Mouse (Mus musculus): Measurements from ENCODE around the gene Robo1.

Gene Robo1

DNA sequence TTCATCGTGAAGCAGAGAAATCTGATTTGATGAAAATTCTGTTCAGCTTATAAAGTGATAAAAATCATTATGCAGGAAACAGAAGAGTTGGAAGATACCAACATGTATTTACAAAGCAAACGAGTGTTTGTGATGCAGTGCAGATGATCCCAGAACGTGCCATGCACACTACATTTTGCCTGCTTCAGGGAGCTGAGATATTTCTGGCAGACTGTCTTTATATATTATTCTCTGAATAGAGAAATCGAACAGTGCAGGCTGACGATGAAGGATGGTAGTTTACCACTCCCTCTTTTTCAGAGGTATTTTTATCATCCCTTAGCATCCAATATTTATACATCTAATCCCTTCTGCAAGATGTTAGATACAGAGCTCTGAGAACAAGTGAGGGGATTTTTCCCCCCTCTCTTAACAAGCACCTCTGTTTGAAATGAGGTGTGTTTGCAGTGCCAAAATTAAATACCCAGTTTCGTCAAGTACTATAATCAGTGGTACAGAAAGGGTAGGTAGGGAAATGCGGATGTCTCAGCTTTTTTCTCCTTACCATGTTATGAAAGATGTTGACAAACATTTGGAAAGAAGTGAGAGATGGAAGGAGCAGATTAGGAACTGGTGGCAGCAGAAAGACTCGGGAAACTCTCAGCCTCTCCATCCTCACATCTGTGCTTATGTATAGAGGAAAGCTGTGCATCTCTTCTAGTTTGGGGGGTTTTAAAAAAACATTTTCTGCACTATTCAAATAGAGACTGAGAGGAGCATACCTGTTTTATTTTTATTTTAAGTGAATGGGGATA is at the start of gene Robo1:
TSS of gene Robo1 (plus strand) at position 770 of the 794 bp plus-strand sequence.
- no peak for DNase-seq (ENCODE audit: low spot score in 2 of 2)

GRCm38 (mm10) chr16:72267839-72268238 is 40.3 kb upstream of the Robo1 start:
- no peak for DNase-seq (ENCODE audit: low spot score in 2 of 2)

DNA sequence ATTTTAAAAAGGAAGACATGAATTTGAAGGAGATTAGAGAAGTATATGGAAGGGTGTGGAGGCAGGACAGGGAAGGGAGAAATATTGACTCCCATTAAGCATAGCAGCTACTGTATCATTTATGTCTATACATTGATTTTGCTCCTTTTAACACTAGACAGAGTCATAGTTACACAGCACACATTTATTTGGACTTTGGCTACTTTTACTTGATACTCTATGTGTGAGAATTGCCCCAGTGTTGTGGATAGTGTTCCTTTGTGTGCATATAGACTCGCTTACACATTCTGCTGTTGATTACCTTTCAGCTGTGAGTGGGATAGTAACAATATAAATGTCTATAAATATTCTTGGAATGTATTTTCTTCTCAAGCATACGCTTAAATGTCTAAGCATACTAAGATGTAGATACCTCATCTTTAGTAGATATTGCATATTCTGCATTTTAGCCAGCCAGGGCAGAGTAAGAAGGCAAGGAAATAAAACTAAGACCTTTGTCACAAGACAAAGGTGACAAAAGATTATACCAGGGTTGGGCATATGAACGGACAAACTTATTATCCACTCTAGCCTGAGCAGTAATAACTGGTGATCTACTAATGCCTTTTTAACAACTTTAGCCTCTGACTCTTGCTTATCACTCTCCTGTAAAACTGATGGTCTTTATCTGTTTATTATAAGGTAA is 31.6 kb upstream of the Robo1 start:
- no peak for DNase-seq (ENCODE audit: low spot score in 2 of 2)

GRCm38 (mm10) chr16:72308331-72308668 is 194 bp downstream of the Robo1 start:
- DNase-seq (ENCODE audit: low spot score in 2 of 2) = no peak

DNA sequence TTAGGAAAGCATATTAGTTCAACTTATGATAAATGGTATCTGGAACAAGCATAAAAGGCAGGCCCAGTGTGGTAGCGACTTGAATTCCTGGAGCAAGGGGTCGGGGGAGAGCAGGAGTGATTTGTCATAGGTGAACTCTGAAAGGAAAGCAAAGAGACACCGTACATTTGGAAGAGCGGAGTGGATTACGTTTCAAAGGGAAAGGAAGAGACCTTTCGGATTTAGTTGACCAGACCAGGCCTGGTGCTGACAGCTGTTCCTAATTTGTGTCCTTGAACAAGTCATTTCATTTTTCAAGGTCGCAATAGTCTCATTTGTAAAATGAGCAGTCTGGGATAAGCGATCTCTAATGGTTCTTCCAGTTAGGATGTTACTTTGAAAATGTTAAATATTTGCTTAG is 19.2 kb downstream of the Robo1 start:
- no peak for DNase-seq (ENCODE audit: low spot score in 2 of 2)

DNA sequence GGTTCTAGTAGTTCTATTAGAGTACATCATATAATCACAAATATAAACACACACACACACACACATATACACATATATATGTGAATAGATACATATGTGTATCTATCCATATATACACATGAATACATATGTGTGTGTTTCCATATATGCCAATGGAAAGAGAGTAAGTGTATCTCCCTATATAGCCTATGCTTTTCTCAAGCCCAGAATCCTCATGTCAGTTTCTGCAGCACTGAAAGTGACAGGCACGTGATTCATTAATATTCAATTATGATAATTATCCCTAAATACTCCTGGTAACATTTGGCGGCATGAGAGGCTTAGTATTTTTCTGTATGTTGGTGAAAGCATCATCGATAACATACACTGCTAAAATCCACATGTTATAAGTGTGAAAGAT is 20.5 kb downstream of the Robo1 start:
- no peak for DNase-seq (ENCODE audit: low spot score in 2 of 2)

DNA sequence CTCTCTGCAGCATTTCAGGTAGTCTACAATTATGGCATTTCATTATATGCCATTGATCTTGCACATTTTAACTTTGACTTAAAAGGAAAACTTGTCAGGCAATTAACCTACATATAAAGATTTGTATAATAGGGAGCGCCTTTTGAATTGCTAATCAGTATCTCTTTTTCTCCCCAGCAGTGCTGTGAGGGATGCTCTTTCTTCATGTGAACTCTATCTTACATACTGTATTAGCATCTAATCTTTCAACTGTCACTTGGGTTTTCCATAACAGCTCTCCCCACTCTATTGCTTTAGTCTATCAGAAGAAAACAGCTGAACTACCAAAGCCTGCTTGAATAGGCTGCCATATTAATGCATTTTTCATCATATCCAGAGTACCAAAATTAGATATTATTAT is 29.7 kb downstream of the Robo1 start:
- DNase-seq (ENCODE audit: low spot score in 2 of 2) = no peak

DNA sequence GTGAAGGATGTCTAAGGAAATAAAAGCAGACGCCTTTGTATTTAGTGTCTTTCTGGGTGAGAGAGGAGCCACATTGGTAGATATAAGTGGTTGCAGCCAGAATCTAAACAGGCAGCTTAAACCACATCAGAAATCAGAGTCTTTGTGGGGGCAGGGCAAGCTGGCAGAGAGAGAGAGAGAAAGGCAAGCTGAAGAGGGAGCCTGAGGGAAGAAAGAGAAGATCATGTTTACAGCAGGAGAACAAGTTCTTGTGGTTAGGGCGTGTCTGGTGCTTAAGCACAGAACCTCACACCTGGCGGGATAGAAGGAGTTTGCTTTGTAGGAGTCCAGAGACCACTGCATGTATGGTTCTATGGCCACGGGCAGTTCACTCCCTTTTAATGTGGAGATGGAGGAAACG is 42.3 kb downstream of the Robo1 start:
- no peak for DNase-seq (ENCODE audit: low spot score in 2 of 2)

GRCm38 (mm10) chr16:72356515-72357357 is 48.6 kb downstream of the Robo1 start:
- DNase-seq (ENCODE audit: low spot score in 2 of 2) = no peak

DNA sequence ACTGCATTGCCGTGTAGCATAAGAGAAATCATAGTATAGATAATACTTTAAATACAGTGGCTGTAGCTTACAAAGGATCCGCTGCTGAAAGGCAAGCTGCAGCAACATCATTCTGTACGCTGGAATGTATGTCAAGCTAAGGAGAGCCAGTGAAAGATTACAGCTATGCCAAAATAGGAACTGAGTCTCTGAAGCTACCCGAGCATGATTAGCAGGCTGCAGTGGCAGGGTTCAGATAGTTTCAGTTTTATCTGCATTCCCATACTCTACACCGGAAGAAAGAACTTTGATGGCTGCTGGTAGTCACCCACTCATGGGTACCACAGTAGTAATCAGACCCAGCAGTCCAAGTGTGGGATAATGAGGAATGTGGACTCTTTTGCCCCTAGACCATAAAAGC is 68.8 kb downstream of the Robo1 start:
- DNase-seq (ENCODE audit: low spot score in 2 of 2) = no peak

DNA sequence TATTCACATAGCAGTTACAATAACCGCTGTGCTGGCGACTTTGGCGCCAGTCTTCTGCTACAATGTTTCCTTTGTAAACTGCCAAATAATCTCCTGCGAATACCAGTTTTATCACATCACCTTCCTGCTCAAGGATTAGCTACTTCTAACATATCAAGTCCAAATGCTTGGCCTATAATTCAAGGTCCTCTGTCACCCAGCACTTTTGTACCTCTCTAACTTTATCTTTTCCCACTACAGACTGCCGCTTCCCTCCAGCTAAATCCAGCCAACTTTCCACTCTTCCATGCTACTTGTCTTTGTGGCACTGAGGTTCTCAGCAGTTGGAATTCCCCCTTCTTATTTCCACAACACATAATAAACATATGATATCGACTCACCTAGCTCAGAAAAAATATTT is 73.7 kb downstream of the Robo1 start:
- DNase-seq (ENCODE audit: low spot score in 2 of 2) = no peak

DNA sequence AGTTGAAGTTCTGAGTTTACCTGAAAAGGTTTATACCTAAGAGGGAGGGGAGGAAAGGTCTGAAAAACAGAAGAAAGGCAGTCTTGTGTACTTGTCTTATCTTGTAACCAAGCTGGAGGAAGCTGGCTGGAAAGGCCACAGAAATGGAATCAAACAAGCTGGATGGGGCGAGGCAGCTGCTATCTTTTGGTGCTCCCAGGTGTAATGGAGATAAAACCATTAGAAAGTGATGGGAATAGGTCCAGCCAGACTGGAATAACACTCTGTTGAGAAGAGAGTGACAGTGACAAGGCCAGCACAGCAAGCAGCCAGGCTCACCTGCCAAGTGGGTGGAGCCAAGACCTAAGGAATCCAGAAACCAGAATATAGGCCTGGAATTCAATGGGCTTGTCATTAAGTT is 75.5 kb downstream of the Robo1 start:
- no peak for DNase-seq (ENCODE audit: low spot score in 2 of 2)

DNA sequence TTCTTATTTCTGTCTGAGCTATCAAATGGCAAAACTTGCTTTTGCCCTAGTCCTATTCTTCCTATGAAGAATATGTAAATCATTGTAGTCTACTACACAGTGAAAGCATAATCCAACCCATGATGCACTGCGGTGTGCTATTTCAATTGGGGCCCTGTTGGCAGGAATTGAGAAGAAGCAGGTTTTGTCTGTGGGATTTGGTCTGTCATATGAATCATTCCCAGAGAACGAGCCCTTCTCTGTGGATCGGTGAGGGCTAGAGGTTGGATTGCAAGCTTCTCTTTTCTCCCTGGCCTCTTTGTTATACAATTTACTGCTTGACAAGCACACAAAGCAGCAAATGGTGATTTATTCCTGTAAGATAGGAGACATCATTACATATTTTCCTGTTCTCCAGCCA is 85.4 kb downstream of the Robo1 start:
- DNase-seq (ENCODE audit: low spot score in 2 of 2) = no peak

GRCm38 (mm10) chr16:72398811-72399210 is 90.7 kb downstream of the Robo1 start:
- DNase-seq (ENCODE audit: low spot score in 2 of 2) = no peak

DNA sequence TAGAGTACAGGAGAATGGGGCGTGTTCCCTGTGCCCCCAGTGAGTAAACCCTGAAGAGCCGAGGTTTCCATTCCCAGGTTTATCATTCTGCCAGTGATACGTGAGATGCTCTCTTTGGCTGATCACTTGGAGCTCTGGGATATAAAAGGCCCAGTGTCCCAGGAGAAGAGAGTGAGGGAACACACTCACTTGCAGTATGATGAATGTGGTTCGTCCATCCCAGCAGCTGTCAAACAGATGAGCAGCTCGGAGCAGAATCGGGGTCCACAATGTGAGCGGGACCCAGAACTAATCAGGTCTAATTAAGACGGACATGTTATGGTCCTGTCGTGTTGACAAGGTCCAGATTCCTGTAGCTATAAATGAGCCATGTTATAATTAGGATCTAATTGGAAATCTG is 94.3 kb downstream of the Robo1 start:
- DNase-seq (ENCODE audit: low spot score in 2 of 2) = no peak

DNA sequence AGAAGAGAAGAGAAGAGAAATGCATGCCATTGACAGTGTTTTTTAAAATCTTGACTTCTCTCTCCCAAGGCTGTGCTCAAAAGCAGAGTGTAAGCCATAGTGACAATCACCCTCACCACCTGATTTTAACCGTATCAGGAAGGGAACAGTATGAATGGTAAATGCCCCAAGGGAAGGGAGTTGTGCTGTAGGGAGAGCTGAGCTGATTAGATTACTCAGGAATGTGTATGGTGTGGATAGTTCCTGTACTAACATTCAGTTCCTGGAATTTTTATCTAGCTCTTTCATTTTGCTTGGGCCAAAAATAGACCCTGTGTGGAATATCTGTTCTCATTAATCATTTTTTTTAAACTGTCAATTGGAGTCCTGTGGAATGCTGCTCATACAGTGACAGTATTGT is 101.7 kb downstream of the Robo1 start:
- DNase-seq (ENCODE audit: low spot score in 2 of 2) = no peak

GRCm38 (mm10) chr16:72411669-72412270 is 103.7 kb downstream of the Robo1 start:
- no peak for DNase-seq (ENCODE audit: low spot score in 2 of 2)

- DNase-seq (ENCODE audit: low spot score in 2 of 2) = no peak
These were observed 104.8 kb downstream of the Robo1 start for GRCm38 (mm10) chr16:72412879-72413278.

GRCm38 (mm10) chr16:72419328-72420066 is 111.4 kb downstream of the Robo1 start:
- DNase-seq (ENCODE audit: low spot score in 2 of 2) = no peak

DNA sequence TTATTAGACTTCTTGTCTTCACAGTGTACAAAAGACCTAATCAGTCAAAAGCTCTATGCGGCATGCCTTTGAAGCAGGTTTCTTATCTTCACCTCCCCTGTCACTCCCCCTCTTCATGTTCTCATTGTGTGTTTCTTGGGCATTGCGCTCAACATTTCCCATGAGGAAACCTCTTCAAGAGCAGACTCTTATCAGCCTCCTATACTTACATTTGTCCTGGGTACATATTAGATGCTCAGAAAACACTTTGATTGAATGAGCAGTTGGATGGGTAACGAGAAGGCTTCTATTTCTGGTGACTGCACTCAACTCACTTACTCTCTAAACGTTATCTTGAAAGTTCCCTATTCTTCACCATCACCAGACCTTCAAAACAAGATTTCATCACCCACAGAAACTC is 114.3 kb downstream of the Robo1 start:
- no peak for DNase-seq (ENCODE audit: low spot score in 2 of 2)

GRCm38 (mm10) chr16:72434396-72434795 is 126.3 kb downstream of the Robo1 start:
- no peak for DNase-seq (ENCODE audit: low spot score in 2 of 2)
